Mouse (Mus musculus): Measurements from ENCODE around the gene Cad.
A peak's percentile ranks its signal among the peaks of the same experiment; 100 is the strongest.
"Not testable (repeated sequence)": the region's sequence is repeated elsewhere in the genome, so short reads cannot be mapped to it uniquely, and the experiment has no call there.

Cad gene

GRCm38 (mm10) chr5:31054261-31055215, at the start of gene Cad:
TSS of gene Cad (plus strand) at chr5:31054780.
- DNase-seq (ENCODE audit: low read depth), result peak; percentile 81

GRCm38 (mm10) chr5:31012737-31013136, 41.8 kb upstream of the Cad start:
- DNase-seq (ENCODE audit: low read depth), result no peak

GRCm38 (mm10) chr5:31015913-31016312, 38.7 kb upstream of the Cad start:
- DNase-seq (ENCODE audit: low read depth), result no peak

GRCm38 (mm10) chr5:31021790-31022189, 32.8 kb upstream of the Cad start:
- not testable (repeated sequence) for DNase-seq (ENCODE audit: low read depth)

- no peak for DNase-seq (ENCODE audit: low read depth)
Observed at GRCm38 (mm10) chr5:31022690-31023089, 31.9 kb upstream of the Cad start.

GRCm38 (mm10) chr5:31023254-31023653, 31.3 kb upstream of the Cad start:
- no peak for DNase-seq (ENCODE audit: low read depth)

- DNase-seq (ENCODE audit: low read depth), result no peak
Observed at GRCm38 (mm10) chr5:31024641-31025040, 29.9 kb upstream of the Cad start.

- no peak for DNase-seq (ENCODE audit: low read depth)
Observed at GRCm38 (mm10) chr5:31030926-31031325, 23.7 kb upstream of the Cad start.

- no peak for DNase-seq (ENCODE audit: low read depth)
Observed at GRCm38 (mm10) chr5:31031508-31031907, 23.1 kb upstream of the Cad start.

GRCm38 (mm10) chr5:31034669-31035068, 19.9 kb upstream of the Cad start:
- DNase-seq (ENCODE audit: low read depth), result no peak

GRCm38 (mm10) chr5:31036556-31036955, 18.0 kb upstream of the Cad start:
- not testable (repeated sequence) for DNase-seq (ENCODE audit: low read depth)

- DNase-seq (ENCODE audit: low read depth), result no peak
Observed at GRCm38 (mm10) chr5:31038171-31038845, 16.3 kb upstream of the Cad start.

- no peak for DNase-seq (ENCODE audit: low read depth)
Observed at GRCm38 (mm10) chr5:31046416-31046815, 8.2 kb upstream of the Cad start.

GRCm38 (mm10) chr5:31047074-31047473, 7.5 kb upstream of the Cad start:
- DNase-seq (ENCODE audit: low read depth), result no peak

- peak; percentile 97 for DNase-seq (ENCODE audit: low read depth)
Observed at GRCm38 (mm10) chr5:31047848-31048762, 6.5 kb upstream of the Cad start, which contains the start of gene Atraid. TSS of gene Atraid (plus strand) at chr5:31048312.

- DNase-seq (ENCODE audit: low read depth), result peak; percentile 54
Observed at GRCm38 (mm10) chr5:31048763-31049641, 5.6 kb upstream of the Cad start, which contains the start of gene Slc5a6. TSS of gene Slc5a6 (minus strand) at chr5:31048924.

GRCm38 (mm10) chr5:31050427-31050826, 4.2 kb upstream of the Cad start:
- no peak for DNase-seq (ENCODE audit: low read depth)

- not testable (repeated sequence) for DNase-seq (ENCODE audit: low read depth)
Observed at GRCm38 (mm10) chr5:31053728-31054127, 852 bp upstream of the Cad start.

GRCm38 (mm10) chr5:31055216-31056140, 898 bp downstream of the Cad start:
- no peak for DNase-seq (ENCODE audit: low read depth)

- no peak for DNase-seq (ENCODE audit: low read depth)
Observed at GRCm38 (mm10) chr5:31069810-31070209, 15.2 kb downstream of the Cad start.
